Mouse (Mus musculus) intestine, postnatal 0 days (tissue): Measurements from ENCODE around the gene Efhc1. TPM values are rescaled to one million over a fixed set of nuclear protein-coding genes. Genes with fewer than 3 reads are reported as not detected.

Experiments used
- ATAC-seq: fragments of 200-750 bp; cut with Nextera tagmentation; 2 replicates; pipeline ENCODE4 v1.8.0; 2017; ENCODE audit warnings: mild to moderate bottlenecking, moderate TSS enrichment, moderate library complexity
- H3K27ac ChIP-seq: fragments of 300-500 bp; sonication (generic); 2 replicates; pipeline ENCODE4 v1.5.1; 2014; ENCODE audit warnings: mild to moderate bottlenecking, low read depth, low read length, moderate library complexity
- H3K27me3 ChIP-seq: fragments of 300-500 bp; sonication (generic); replicated peaks from 2 replicates; pipeline ENCODE4 v1.6.1; 2014; ENCODE audit warnings: low read length, mixed read lengths; ENCODE audit not compliant: control insufficient read depth, insufficient read depth
- H3K36me3 ChIP-seq: fragments of 300-500 bp; sonication (generic); 2 replicates; pipeline ENCODE4 v1.6.1; 2014; ENCODE audit warnings: mild to moderate bottlenecking, moderate library complexity; ENCODE audit not compliant: control insufficient read depth, insufficient read depth
- H3K4me1 ChIP-seq: fragments of 300-500 bp; sonication (generic); replicated peaks from 2 replicates; pipeline ENCODE4 v1.6.1; 2014; ENCODE audit warnings: antibody characterized with exemption, low read length, mixed read lengths; ENCODE audit not compliant: control insufficient read depth, insufficient read depth
- H3K4me2 ChIP-seq: fragments of 300-500 bp; sonication (generic); replicated peaks from 2 replicates; pipeline ENCODE4 v1.6.1; 2014; ENCODE audit warnings: low read depth, mild to moderate bottlenecking, moderate library complexity
- H3K4me3 ChIP-seq: fragments of 300-500 bp; sonication (generic); 2 replicates; pipeline ENCODE4 v1.5.1; 2014; ENCODE audit warnings: low read depth, low read length
- H3K9ac ChIP-seq: fragments of 300-500 bp; sonication (generic); 2 replicates; pipeline ENCODE4 v1.6.1; 2014; ENCODE audit warnings: mild to moderate bottlenecking, low read depth, low read length
- H3K9me3 ChIP-seq: fragments of 300-500 bp; sonication (generic); 2 replicates; pipeline ENCODE4 v1.6.1; 2016; ENCODE audit warnings: mixed run types; ENCODE audit not compliant: control insufficient read depth
- CTCF ChIP-seq: sonication (generic); IDR thresholded peaks from 2 replicates; pipeline ENCODE4 v1.5.1; 2016; ENCODE audit warnings: low read depth, mild to moderate bottlenecking, control low read depth, antibody characterized with exemption, moderate library complexity
- WGBS: fragments of 180-500 bp; shearing (Covaris S2); extraction: QIAGEN DNeasy Blood & Tissue Kit; methylation state at CpG from one replicate; pipeline ENCODE4 v1.1.7; 2014; 5-methylcytosine and 5-hydroxymethylcytosine counted together
- polyA plus RNA-seq: library from polyadenylated mRNA; unstranded; fragments of >200 nt; fragmentation: Nextera tagmentation; extraction: Ambion mirVana; gene quantifications from 2 replicates; pipeline ENCODE4 v1.2.1, GENCODE M21; 2015

Efhc1 gene
- polyA plus RNA-seq, 1 experiment from 2014 or later = 0.69 TPM

- no peak overlapping the region for H3K4me3 ChIP-seq
- H3K9ac ChIP-seq = no peak overlapping the region
- no peak for ATAC-seq
- H3K27ac ChIP-seq = no peak overlapping the region
- no peaks in the 10 kb centered on the region for H3K27me3 ChIP-seq
- TF ChIP-seq CTCF = no peak
- no peaks in the 10 kb centered on the region for H3K36me3 ChIP-seq
- WGBS = 82% methylated on average over 4 of the region's 4 CpGs
- no peaks in the 10 kb centered on the region for H3K9me3 ChIP-seq
- H3K4me2 ChIP-seq = no peak overlapping the region
- H3K4me1 ChIP-seq = no peaks in the 10 kb centered on the region; the same call in 1 of the 2 replicates
These were observed 77.6 kb downstream of the Efhc1 start for GRCm38 (mm10) chr1:21029000-21029399.

GRCm38 (mm10) chr1:21031650-21032049, 80.2 kb downstream of the Efhc1 start:
- Histone ChIP-seq H3K27ac (no peak overlapping the region), H3K4me2 (no peak overlapping the region), H3K4me1 (no peaks in the 10 kb centered on the region; the same call in 1 of the 2 replicates), H3K4me3 (no peak overlapping the region), H3K9me3 (no peaks in the 10 kb centered on the region), H3K9ac (no peak overlapping the region), H3K27me3 (no peaks in the 10 kb centered on the region), H3K36me3 (0 out of 2 replicates have a peak, but pooled peaks cover 5% of the 10 kb centered on the region)
- TF ChIP-seq CTCF = no peak
- 85% methylated on average over 2 of the region's 2 CpGs for WGBS
- no peak for ATAC-seq

GRCm38 (mm10) chr1:21033065-21033791, 81.8 kb downstream of the Efhc1 start:
- 57% methylated on average over 11 of the region's 11 CpGs for WGBS
- no peak for TF ChIP-seq CTCF
- no peak overlapping the region for H3K9ac ChIP-seq
- 0 out of 2 replicates have a peak, but pooled peaks cover 6% of the 10 kb centered on the region for H3K36me3 ChIP-seq
- peak; percentile 61; the same call in 1 of the 2 replicates for ATAC-seq
- H3K4me1 ChIP-seq = no peaks in the 10 kb centered on the region; the same call in 1 of the 2 replicates
- no peak overlapping the region for H3K4me2 ChIP-seq
- no peak overlapping the region for H3K4me3 ChIP-seq
- H3K9me3 ChIP-seq = no peaks in the 10 kb centered on the region
- no peaks in the 10 kb centered on the region for H3K27me3 ChIP-seq
- H3K27ac ChIP-seq = no peak overlapping the region

- no peak overlapping the region for H3K27ac ChIP-seq
- 0 out of 2 replicates have a peak, but pooled peaks cover 6% of the 10 kb centered on the region for H3K36me3 ChIP-seq
- no peaks in the 10 kb centered on the region for H3K27me3 ChIP-seq
- TF ChIP-seq CTCF = peak; percentile 24; the same call in 1 of the 2 replicates
- H3K4me3 ChIP-seq = no peak overlapping the region
- H3K9ac ChIP-seq = no peak overlapping the region
- H3K4me1 ChIP-seq = no peaks in the 10 kb centered on the region; the same call in 1 of the 2 replicates
- no peaks in the 10 kb centered on the region for H3K9me3 ChIP-seq
- 0 out of 2 replicates have a peak, but pooled peaks have one; percentile 22 for ATAC-seq
- H3K4me2 ChIP-seq = no peak overlapping the region
These were observed 82.3 kb downstream of the Efhc1 start for GRCm38 (mm10) chr1:21033792-21034119.

- Histone ChIP-seq H3K9ac (no peak overlapping the region), H3K27me3 (no peaks in the 10 kb centered on the region), H3K36me3 (0 out of 2 replicates have a peak, but pooled peaks cover 6% of the 10 kb centered on the region), H3K4me3 (no peak overlapping the region), H3K4me2 (no peak overlapping the region), H3K27ac (no peak overlapping the region), H3K4me1 (no peaks in the 10 kb centered on the region; the same call in 1 of the 2 replicates), H3K9me3 (no peaks in the 10 kb centered on the region)
- TF ChIP-seq CTCF = no peak
- ATAC-seq = no peak
- WGBS = 78% methylated on average over 6 of the region's 6 CpGs
These were observed 84.5 kb downstream of the Efhc1 start for GRCm38 (mm10) chr1:21035878-21036277.

GRCm38 (mm10) chr1:21037881-21038601, 86.6 kb downstream of the Efhc1 start:
- no peak for ATAC-seq
- TF ChIP-seq CTCF = no peak
- H3K9ac ChIP-seq = no peak overlapping the region
- H3K27me3 ChIP-seq = no peaks in the 10 kb centered on the region
- H3K27ac ChIP-seq = no peak overlapping the region
- H3K4me2 ChIP-seq = no peak overlapping the region
- peaks cover 9% of the 10 kb centered on the region; the same call in 1 of the 2 replicates for H3K36me3 ChIP-seq
- H3K4me1 ChIP-seq = no peaks in the 10 kb centered on the region; the same call in 1 of the 2 replicates
- WGBS = 87% methylated on average over 6 of the region's 6 CpGs
- H3K9me3 ChIP-seq = no peaks in the 10 kb centered on the region
- H3K4me3 ChIP-seq = no peak overlapping the region
